Mouse (Mus musculus): ENCODE results near the gene Atp1a2. TPM values are rescaled to one million over a fixed set of nuclear protein-coding genes. Genes with fewer than 3 reads are reported as not detected.

Atp1a2 gene
- total and polyA plus RNA-seq, 2 experiments from 2014 or later = 27.1 to 130 TPM

- H3K4me2 ChIP-seq (ENCODE audit: low read depth, low read length) = no peak overlapping the region
- no peak overlapping the region for H3K9ac ChIP-seq (replicated peaks; ENCODE audit: low read depth, low read length)
- 0 out of 2 replicates have a peak, but pooled peaks cover 3% of the 10 kb centered on the region for H3K4me1 ChIP-seq (ENCODE audit: control insufficient read depth, insufficient read depth)
- peaks cover 60% of the 10 kb centered on the region for H3K27me3 ChIP-seq (ENCODE audit: control insufficient read depth, insufficient read depth, low read length)
- no peaks in the 10 kb centered on the region for H3K36me3 ChIP-seq (replicated peaks; ENCODE audit: control insufficient read depth, insufficient read depth, low read length)
- H3K27ac ChIP-seq (ENCODE audit: low read depth) = no peak overlapping the region
- no peak for DNase-seq (ENCODE audit: low spot score)
- 71% methylated on average over 3 of the region's 3 CpGs for WGBS
- H3K4me3 ChIP-seq (ENCODE audit: low read depth, low read length) = no peak overlapping the region
- no peak for ATAC-seq (ENCODE audit: insufficient read depth, low read depth)
- no peak for TF ChIP-seq CTCF (IDR thresholded peaks at IDR 0.05; ENCODE audit: low read depth)
- no peak for TF ChIP-seq EP300 (IDR thresholded peaks at IDR 0.05; ENCODE audit: low read depth)
- no peaks in the 10 kb centered on the region for H3K9me3 ChIP-seq (replicated peaks; ENCODE audit: control insufficient read depth, low read length)
These were observed 30.2 kb upstream of the Atp1a2 start for GRCm38 (mm10) chr1:172328041-172328440.

- no peak overlapping the region for H3K27ac ChIP-seq (ENCODE audit: low read depth)
- H3K36me3 ChIP-seq (replicated peaks; ENCODE audit: control insufficient read depth, insufficient read depth, low read length) = no peaks in the 10 kb centered on the region
- H3K27me3 ChIP-seq (ENCODE audit: control insufficient read depth, insufficient read depth, low read length) = peaks cover 55% of the 10 kb centered on the region
- ATAC-seq (ENCODE audit: insufficient read depth, low read depth) = no peak
- TF ChIP-seq CTCF (IDR thresholded peaks at IDR 0.05; ENCODE audit: low read depth) (no peak), EP300 (IDR thresholded peaks at IDR 0.05; ENCODE audit: low read depth) (no peak)
- DNase-seq (ENCODE audit: low spot score) = no peak
- no peaks in the 10 kb centered on the region for H3K9me3 ChIP-seq (replicated peaks; ENCODE audit: control insufficient read depth, low read length)
- H3K4me1 ChIP-seq (ENCODE audit: control insufficient read depth, insufficient read depth) = 0 out of 2 replicates have a peak, but pooled peaks cover 3% of the 10 kb centered on the region
- 74% methylated on average over 16 of the region's 16 CpGs for WGBS
- no peak overlapping the region for H3K4me3 ChIP-seq (ENCODE audit: low read depth, low read length)
- H3K9ac ChIP-seq (replicated peaks; ENCODE audit: low read depth, low read length) = no peak overlapping the region
- no peak overlapping the region for H3K4me2 ChIP-seq (ENCODE audit: low read depth, low read length)
These were observed 29.5 kb upstream of the Atp1a2 start for GRCm38 (mm10) chr1:172327206-172328001.

GRCm38 (mm10) chr1:172326684-172327083 lies 28.8 kb upstream of the Atp1a2 start:
- no peak for ATAC-seq (ENCODE audit: insufficient read depth, low read depth)
- Histone ChIP-seq H3K36me3 (replicated peaks; ENCODE audit: control insufficient read depth, insufficient read depth, low read length) (no peaks in the 10 kb centered on the region), H3K9me3 (replicated peaks; ENCODE audit: control insufficient read depth, low read length) (no peaks in the 10 kb centered on the region), H3K9ac (replicated peaks; ENCODE audit: low read depth, low read length) (no peak overlapping the region), H3K27me3 (ENCODE audit: control insufficient read depth, insufficient read depth, low read length) (peaks cover 55% of the 10 kb centered on the region), H3K4me3 (ENCODE audit: low read depth, low read length) (peak overlapping the region; percentile 44), H3K27ac (ENCODE audit: low read depth) (no peak overlapping the region), H3K4me1 (ENCODE audit: control insufficient read depth, insufficient read depth) (0 out of 2 replicates have a peak, but pooled peaks cover 3% of the 10 kb centered on the region), H3K4me2 (ENCODE audit: low read depth, low read length) (peak overlapping the region; percentile 64; the same call in 1 of the 2 replicates)
- DNase-seq (ENCODE audit: low spot score) = no peak
- TF ChIP-seq CTCF (IDR thresholded peaks at IDR 0.05; ENCODE audit: low read depth) (no peak), EP300 (IDR thresholded peaks at IDR 0.05; ENCODE audit: low read depth) (no peak)
- WGBS = 46% methylated on average over 11 of the region's 11 CpGs

- 15% methylated on average over 94 of the region's 94 CpGs for WGBS
- no peak overlapping the region for H3K9ac ChIP-seq (replicated peaks; ENCODE audit: low read depth, low read length)
- H3K27ac ChIP-seq (ENCODE audit: low read depth) = no peak overlapping the region
- no peaks in the 10 kb centered on the region for H3K36me3 ChIP-seq (replicated peaks; ENCODE audit: control insufficient read depth, insufficient read depth, low read length)
- peak overlapping the region; percentile 64 for H3K4me2 ChIP-seq (ENCODE audit: low read depth, low read length)
- peak overlapping the region; percentile 44 for H3K4me3 ChIP-seq (ENCODE audit: low read depth, low read length)
- no peaks in the 10 kb centered on the region for H3K9me3 ChIP-seq (replicated peaks; ENCODE audit: control insufficient read depth, low read length)
- DNase-seq (ENCODE audit: low spot score) (no peak), ATAC-seq (ENCODE audit: insufficient read depth, low read depth) (peak; percentile 36; the same call in 1 of the 2 replicates)
- H3K27me3 ChIP-seq (ENCODE audit: control insufficient read depth, insufficient read depth, low read length) = peaks cover 52% of the 10 kb centered on the region
- H3K4me1 ChIP-seq (ENCODE audit: control insufficient read depth, insufficient read depth) = 0 out of 2 replicates have a peak, but pooled peaks cover 3% of the 10 kb centered on the region
- peak; percentile 59 for TF ChIP-seq CTCF (IDR thresholded peaks at IDR 0.05; ENCODE audit: low read depth)
- no peak for TF ChIP-seq EP300 (IDR thresholded peaks at IDR 0.05; ENCODE audit: low read depth)
These were observed 28.0 kb upstream of the Atp1a2 start for GRCm38 (mm10) chr1:172325680-172326535.

GRCm38 (mm10) chr1:172324725-172325124 lies 26.9 kb upstream of the Atp1a2 start:
- Histone ChIP-seq H3K9ac (replicated peaks; ENCODE audit: low read depth, low read length) (no peak overlapping the region), H3K4me1 (ENCODE audit: control insufficient read depth, insufficient read depth) (0 out of 2 replicates have a peak, but pooled peaks cover 3% of the 10 kb centered on the region), H3K4me2 (ENCODE audit: low read depth, low read length) (no peak overlapping the region), H3K4me3 (ENCODE audit: low read depth, low read length) (no peak overlapping the region), H3K27me3 (ENCODE audit: control insufficient read depth, insufficient read depth, low read length) (peaks cover 41% of the 10 kb centered on the region), H3K27ac (ENCODE audit: low read depth) (no peak overlapping the region), H3K9me3 (replicated peaks; ENCODE audit: control insufficient read depth, low read length) (no peaks in the 10 kb centered on the region), H3K36me3 (replicated peaks; ENCODE audit: control insufficient read depth, insufficient read depth, low read length) (0 out of 2 replicates have a peak, but pooled peaks cover 1% of the 10 kb centered on the region)
- 10% methylated on average over 7 of the region's 7 CpGs for WGBS
- TF ChIP-seq CTCF (IDR thresholded peaks at IDR 0.05; ENCODE audit: low read depth) (peak; percentile 82), EP300 (IDR thresholded peaks at IDR 0.05; ENCODE audit: low read depth) (no peak)
- ATAC-seq (ENCODE audit: insufficient read depth, low read depth) (peak; percentile 68), DNase-seq (ENCODE audit: low spot score) (peak; percentile 63)
